Mouse (Mus musculus): ENCODE measurements around the gene Fnip2.

DNA sequence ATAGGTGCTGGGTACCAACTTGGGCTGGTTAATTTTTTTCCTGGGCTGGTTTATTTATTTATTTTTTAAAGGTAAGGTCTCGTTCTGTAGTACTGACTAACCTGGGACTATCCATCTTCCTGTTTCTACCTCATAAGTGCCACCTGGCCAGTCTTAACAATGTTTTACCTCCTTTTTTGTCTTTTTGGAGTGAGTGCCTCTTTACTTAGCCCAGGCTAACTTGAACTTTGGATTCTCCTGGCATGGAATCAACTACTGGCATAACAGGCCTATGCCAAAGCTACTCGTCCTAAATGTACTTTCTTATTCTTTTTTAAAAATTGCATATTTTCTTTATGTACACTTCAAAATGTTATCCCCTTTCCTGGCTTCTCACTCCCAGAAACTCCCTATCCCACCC is 22.1 kb upstream of the Fnip2 start:
- TF ChIP-seq EP300 (IDR thresholded peaks at IDR 0.05; ENCODE audit: low read depth) (no peak), CTCF (IDR thresholded peaks at IDR 0.05; ENCODE audit: low read depth) (no peak)
